Mouse (Mus musculus): ENCODE measurements around the gene Gm20696. TPM values are rescaled to one million over a fixed set of nuclear protein-coding genes. Genes with fewer than 3 reads are reported as not detected.

Gene Gm20696
- polyA plus RNA-seq, 1 experiment, result not detected

- no peak for TF ChIP-seq GATA1 (IDR thresholded peaks at IDR 0.05; ENCODE audit: low read length)
- no peak for TF ChIP-seq TAL1 (IDR thresholded peaks at IDR 0.05; ENCODE audit: low read length)
- no peaks in the 10 kb centered on the region; the same call in 1 of the 2 replicates for H3K9me3 ChIP-seq (ENCODE audit: control insufficient read depth, low read length)
- no peaks in the 10 kb centered on the region for H3K36me3 ChIP-seq (ENCODE audit: control insufficient read depth)
- H3K27me3 ChIP-seq (ENCODE audit: control insufficient read depth), result peaks cover 60% of the 10 kb centered on the region
- H3K4me1 ChIP-seq (ENCODE audit: control insufficient read depth), result no peaks in the 10 kb centered on the region
- no peak overlapping the region for H3K4me3 ChIP-seq (replicated peaks)
These were observed 25.1 kb upstream of the Gm20696 start for GRCm38 (mm10) chr6:99691666-99692205.

GRCm38 (mm10) chr6:99688513-99688912, 21.9 kb upstream of the Gm20696 start:
- peaks cover 2% of the 10 kb centered on the region; the same call in 1 of the 2 replicates for H3K9me3 ChIP-seq (ENCODE audit: control insufficient read depth, low read length)
- H3K27me3 ChIP-seq (ENCODE audit: control insufficient read depth), result peaks cover 38% of the 10 kb centered on the region
- H3K4me3 ChIP-seq (replicated peaks), result no peak overlapping the region
- no peaks in the 10 kb centered on the region for H3K4me1 ChIP-seq (ENCODE audit: control insufficient read depth)
- no peaks in the 10 kb centered on the region for H3K36me3 ChIP-seq (ENCODE audit: control insufficient read depth)
- TF ChIP-seq TAL1 (IDR thresholded peaks at IDR 0.05; ENCODE audit: low read length), result no peak
- no peak for TF ChIP-seq GATA1 (IDR thresholded peaks at IDR 0.05; ENCODE audit: low read length)

- Histone ChIP-seq H3K27me3 (ENCODE audit: control insufficient read depth) (peaks cover 3% of the 10 kb centered on the region; the same call in 1 of the 2 replicates), H3K4me3 (replicated peaks) (no peak overlapping the region), H3K4me1 (ENCODE audit: control insufficient read depth) (no peaks in the 10 kb centered on the region), H3K9me3 (ENCODE audit: control insufficient read depth, low read length) (peaks cover 2% of the 10 kb centered on the region; the same call in 1 of the 2 replicates), H3K36me3 (ENCODE audit: control insufficient read depth) (no peaks in the 10 kb centered on the region)
- TF ChIP-seq GATA1 (IDR thresholded peaks at IDR 0.05; ENCODE audit: low read length), result no peak
- TF ChIP-seq TAL1 (IDR thresholded peaks at IDR 0.05; ENCODE audit: low read length), result no peak
These were observed 18.3 kb upstream of the Gm20696 start for GRCm38 (mm10) chr6:99684899-99685298.

- Histone ChIP-seq H3K36me3 (ENCODE audit: control insufficient read depth) (no peaks in the 10 kb centered on the region), H3K27me3 (ENCODE audit: control insufficient read depth) (no peaks in the 10 kb centered on the region), H3K9me3 (ENCODE audit: control insufficient read depth, low read length) (peaks cover 2% of the 10 kb centered on the region; the same call in 1 of the 2 replicates), H3K4me3 (replicated peaks) (no peak overlapping the region), H3K4me1 (ENCODE audit: control insufficient read depth) (no peaks in the 10 kb centered on the region)
- TF ChIP-seq GATA1 (IDR thresholded peaks at IDR 0.05; ENCODE audit: low read length) (no peak), TAL1 (IDR thresholded peaks at IDR 0.05; ENCODE audit: low read length) (no peak)
These were observed 17.4 kb upstream of the Gm20696 start for GRCm38 (mm10) chr6:99683974-99684373.

GRCm38 (mm10) chr6:99678108-99678507, 11.5 kb upstream of the Gm20696 start:
- no peaks in the 10 kb centered on the region for H3K4me1 ChIP-seq (ENCODE audit: control insufficient read depth)
- H3K36me3 ChIP-seq (ENCODE audit: control insufficient read depth), result no peaks in the 10 kb centered on the region
- no peaks in the 10 kb centered on the region for H3K9me3 ChIP-seq (ENCODE audit: control insufficient read depth, low read length)
- TF ChIP-seq GATA1 (IDR thresholded peaks at IDR 0.05; ENCODE audit: low read length) (no peak), TAL1 (IDR thresholded peaks at IDR 0.05; ENCODE audit: low read length) (no peak)
- H3K4me3 ChIP-seq (replicated peaks), result no peak overlapping the region
- no peaks in the 10 kb centered on the region for H3K27me3 ChIP-seq (ENCODE audit: control insufficient read depth)

- TF ChIP-seq GATA1 (IDR thresholded peaks at IDR 0.05; ENCODE audit: low read length) (no peak), TAL1 (IDR thresholded peaks at IDR 0.05; ENCODE audit: low read length) (no peak)
- Histone ChIP-seq H3K27me3 (ENCODE audit: control insufficient read depth) (no peaks in the 10 kb centered on the region), H3K4me3 (replicated peaks) (no peak overlapping the region), H3K4me1 (ENCODE audit: control insufficient read depth) (no peaks in the 10 kb centered on the region), H3K36me3 (ENCODE audit: control insufficient read depth) (no peaks in the 10 kb centered on the region), H3K9me3 (ENCODE audit: control insufficient read depth, low read length) (no peaks in the 10 kb centered on the region)
These were observed 10.7 kb upstream of the Gm20696 start for GRCm38 (mm10) chr6:99677325-99677724.

- Histone ChIP-seq H3K9me3 (ENCODE audit: control insufficient read depth, low read length) (no peaks in the 10 kb centered on the region), H3K4me3 (replicated peaks) (no peak overlapping the region), H3K36me3 (ENCODE audit: control insufficient read depth) (no peaks in the 10 kb centered on the region), H3K27me3 (ENCODE audit: control insufficient read depth) (0 out of 2 replicates have a peak, but pooled peaks cover 2% of the 10 kb centered on the region), H3K4me1 (ENCODE audit: control insufficient read depth) (no peaks in the 10 kb centered on the region)
- TF ChIP-seq GATA1 (IDR thresholded peaks at IDR 0.05; ENCODE audit: low read length) (no peak), TAL1 (IDR thresholded peaks at IDR 0.05; ENCODE audit: low read length) (no peak)
These were observed 7.9 kb upstream of the Gm20696 start for GRCm38 (mm10) chr6:99674482-99674881.

GRCm38 (mm10) chr6:99671768-99672167, 5.2 kb upstream of the Gm20696 start:
- no peaks in the 10 kb centered on the region for H3K36me3 ChIP-seq (ENCODE audit: control insufficient read depth)
- H3K9me3 ChIP-seq (ENCODE audit: control insufficient read depth, low read length), result no peaks in the 10 kb centered on the region
- no peaks in the 10 kb centered on the region; the same call in 1 of the 2 replicates for H3K4me1 ChIP-seq (ENCODE audit: control insufficient read depth)
- TF ChIP-seq GATA1 (IDR thresholded peaks at IDR 0.05; ENCODE audit: low read length), result no peak
- H3K4me3 ChIP-seq (replicated peaks), result no peak overlapping the region
- peaks cover 18% of the 10 kb centered on the region for H3K27me3 ChIP-seq (ENCODE audit: control insufficient read depth)

GRCm38 (mm10) chr6:99670481-99671119, 4.0 kb upstream of the Gm20696 start:
- Histone ChIP-seq H3K9me3 (ENCODE audit: control insufficient read depth, low read length) (no peaks in the 10 kb centered on the region), H3K27me3 (ENCODE audit: control insufficient read depth) (peaks cover 30% of the 10 kb centered on the region), H3K4me3 (replicated peaks) (no peak overlapping the region), H3K4me1 (ENCODE audit: control insufficient read depth) (peaks cover 2% of the 10 kb centered on the region; the same call in 1 of the 2 replicates), H3K36me3 (ENCODE audit: control insufficient read depth) (no peaks in the 10 kb centered on the region)
- no peak for TF ChIP-seq GATA1 (IDR thresholded peaks at IDR 0.05; ENCODE audit: low read length)
- no peak for TF ChIP-seq TAL1 (IDR thresholded peaks at IDR 0.05; ENCODE audit: low read length)
